Mouse (Mus musculus) myocyte (in vitro differentiated cells): ENCODE data around the gene Aire. TPM values are rescaled to one million over a fixed set of nuclear protein-coding genes. Genes with fewer than 3 reads are reported as not detected.

ENCODE experiments used
- H3K27me3 ChIP-seq: one replicate; pipeline ENCODE4 v1.6.1; 2011; ENCODE audit not compliant: control insufficient read depth, insufficient read depth, insufficient read length
- H3K36me3 ChIP-seq: one replicate; pipeline ENCODE4 v1.6.1; 2011; ENCODE audit not compliant: control insufficient read depth, insufficient read depth
- H3K4me2 ChIP-seq: one replicate; pipeline ENCODE4 v1.6.1; 2011; ENCODE audit warnings: low read depth, control low read depth
- H3K4me3 ChIP-seq: one replicate; pipeline ENCODE4 v1.5.1; 2011; ENCODE audit warnings: mild to moderate bottlenecking, control low read depth, moderate library complexity
- H3K79me2 ChIP-seq: one replicate; pipeline ENCODE4 v1.6.1; 2011; ENCODE audit not compliant: control insufficient read depth, insufficient read depth
- H3ac ChIP-seq: one replicate; pipeline ENCODE4 v1.6.1; 2011; ENCODE audit not compliant: control insufficient read depth, insufficient read length
- CEBPB ChIP-seq: IDR thresholded peaks from 2 replicates; pipeline ENCODE4 v1.6.1; 2011; ENCODE audit warnings: mild to moderate bottlenecking, moderate library complexity; ENCODE audit not compliant: poor library complexity, insufficient read depth, severe bottlenecking
- E2F4 ChIP-seq: IDR thresholded peaks from one replicate; pipeline ENCODE4 v1.6.1; 2011; ENCODE audit warnings: mild to moderate bottlenecking, control low read depth, moderate library complexity; ENCODE audit not compliant: insufficient read depth
- MAX ChIP-seq: IDR thresholded peaks from one replicate; pipeline ENCODE4 v1.6.1; 2011; ENCODE audit warnings: low read depth, mild to moderate bottlenecking, control low read depth
- MYOD1 ChIP-seq, 3 experiments: IDR thresholded peaks; one replicate each; pipeline ENCODE4 v1.6.1; 2011; ENCODE audit warnings: control low read depth in 2 of 3, low read depth in 2 of 3, mild to moderate bottlenecking in 2 of 3, moderate library complexity in 1 of 3; ENCODE audit not compliant: insufficient read length in 2 of 3, control insufficient read depth in 1 of 3
- MYOG ChIP-seq, 3 experiments: IDR thresholded peaks; one replicate each; pipeline ENCODE4 v1.6.1; 2011; ENCODE audit warnings: control low read depth in 2 of 3, low read depth in 2 of 3, mild to moderate bottlenecking in 2 of 3; ENCODE audit not compliant: insufficient read length in 2 of 3, control insufficient read depth in 1 of 3, insufficient read depth in 1 of 3
- POLR2A ChIP-seq: IDR thresholded peaks from one replicate; pipeline ENCODE4 v1.6.1; 2011; ENCODE audit warnings: low read depth, mild to moderate bottlenecking, control low read depth, moderate library complexity; ENCODE audit not compliant: insufficient read length
- POLR2AphosphoS2 ChIP-seq: IDR thresholded peaks from one replicate; pipeline ENCODE4 v1.6.1; 2011; ENCODE audit warnings: low read depth, control low read depth; ENCODE audit not compliant: insufficient read length
- REST ChIP-seq: IDR thresholded peaks from one replicate; pipeline ENCODE4 v1.6.1; 2011; ENCODE audit warnings: mild to moderate bottlenecking, control low read depth, moderate library complexity; ENCODE audit not compliant: insufficient read depth, insufficient read length
- SRF ChIP-seq: IDR thresholded peaks from one replicate; pipeline ENCODE4 v1.6.1; 2011; ENCODE audit warnings: low read depth; ENCODE audit not compliant: control insufficient read depth, insufficient read length
- TCF12 ChIP-seq: IDR thresholded peaks from one replicate; pipeline ENCODE4 v1.6.1; 2011; ENCODE audit warnings: mild to moderate bottlenecking, control low read depth; ENCODE audit not compliant: poor library complexity, insufficient read depth, severe bottlenecking
- TCF3 ChIP-seq: IDR thresholded peaks from one replicate; pipeline ENCODE4 v1.6.1; 2011; ENCODE audit warnings: low read depth, control low read depth; ENCODE audit not compliant: insufficient read length
- USF1 ChIP-seq: IDR thresholded peaks from one replicate; pipeline ENCODE4 v1.6.1; 2011; ENCODE audit warnings: low read depth, mild to moderate bottlenecking, control low read depth, moderate library complexity
- polyA plus RNA-seq: library from polyadenylated mRNA; unstranded; fragments of >200 nt; fragmentation: generic; extraction: Trizol; gene quantifications from one replicate; pipeline ENCODE4 v1.2.1, GENCODE M21; 2012; ENCODE audit warnings: missing spikeins

The Aire gene
- polyA plus RNA-seq, 1 experiment: 0.38 TPM

GRCm38 (mm10) chr10:78010335-78010734 lies 33.1 kb downstream of the Aire start:
- Histone ChIP-seq H3K36me3 (no peaks in the 10 kb centered on the region), H3K4me3 (peak overlapping the region; percentile 92), H3K27me3 (no peaks in the 10 kb centered on the region), H3ac (no peak overlapping the region), H3K4me2 (peak overlapping the region; percentile 86), H3K79me2 (peaks cover 29% of the 10 kb centered on the region)
- no peak for TF ChIP-seq TCF12
- no peak for TF ChIP-seq E2F4
- TF ChIP-seq USF1: no peak
- no peak for TF ChIP-seq POLR2A
- no peak for TF ChIP-seq MAX
- no peak for TF ChIP-seq CEBPB
- no peak for TF ChIP-seq MYOD1 (IDR thresholded peaks at IDR 0.05; ENCODE audit: control insufficient read depth in 1 of 3, insufficient read length in 2 of 3, low read depth in 2 of 3)
- no peak for TF ChIP-seq REST
- no peak for TF ChIP-seq POLR2AphosphoS2
- no peak for TF ChIP-seq SRF
- TF ChIP-seq MYOG (IDR thresholded peaks at IDR 0.05; ENCODE audit: control insufficient read depth in 1 of 3, insufficient read depth in 1 of 3, insufficient read length in 2 of 3, low read depth in 2 of 3): no peak
- no peak for TF ChIP-seq TCF3

DNA sequence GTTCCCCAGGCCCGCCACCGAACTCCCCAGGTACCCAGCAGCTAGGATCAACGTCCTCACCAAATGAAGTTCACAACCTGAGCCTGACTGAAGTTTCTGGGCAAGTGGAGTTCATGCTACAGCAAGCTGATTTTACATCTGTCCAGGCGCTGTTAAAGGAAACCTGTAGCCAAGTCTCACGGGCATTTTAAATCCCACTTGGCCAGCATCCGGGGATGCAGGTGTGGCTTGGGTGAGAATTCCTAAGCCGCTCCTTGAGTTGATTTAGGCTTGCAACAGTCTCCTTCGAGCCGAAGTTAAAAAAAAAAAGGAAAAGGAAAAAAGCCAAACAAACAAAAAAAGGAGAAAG lies 33.5 kb downstream of the Aire start, which contains the start of gene Pfkl:
Gene Pfkl, minus strand, starts transcription at position 139 of the 349 bp plus-strand sequence.
- peak within 1 kb of the TSS; percentile 86 for H3K4me2 ChIP-seq
- no peak for TF ChIP-seq MAX
- no peak for TF ChIP-seq TCF3
- no peak for TF ChIP-seq MYOD1 (IDR thresholded peaks at IDR 0.05; ENCODE audit: control insufficient read depth in 1 of 3, insufficient read length in 2 of 3, low read depth in 2 of 3)
- TF ChIP-seq REST: no peak
- TF ChIP-seq E2F4: no peak
- no peak for TF ChIP-seq TCF12
- H3K79me2 ChIP-seq: peaks cover 33% of the 10 kb centered on the region
- no peaks in the 10 kb centered on the region for H3K36me3 ChIP-seq
- peak within 1 kb of the TSS; percentile 53 for H3ac ChIP-seq
- no peaks in the 10 kb centered on the region for H3K27me3 ChIP-seq
- H3K4me3 ChIP-seq: peak within 1 kb of the TSS; percentile 92

DNA sequence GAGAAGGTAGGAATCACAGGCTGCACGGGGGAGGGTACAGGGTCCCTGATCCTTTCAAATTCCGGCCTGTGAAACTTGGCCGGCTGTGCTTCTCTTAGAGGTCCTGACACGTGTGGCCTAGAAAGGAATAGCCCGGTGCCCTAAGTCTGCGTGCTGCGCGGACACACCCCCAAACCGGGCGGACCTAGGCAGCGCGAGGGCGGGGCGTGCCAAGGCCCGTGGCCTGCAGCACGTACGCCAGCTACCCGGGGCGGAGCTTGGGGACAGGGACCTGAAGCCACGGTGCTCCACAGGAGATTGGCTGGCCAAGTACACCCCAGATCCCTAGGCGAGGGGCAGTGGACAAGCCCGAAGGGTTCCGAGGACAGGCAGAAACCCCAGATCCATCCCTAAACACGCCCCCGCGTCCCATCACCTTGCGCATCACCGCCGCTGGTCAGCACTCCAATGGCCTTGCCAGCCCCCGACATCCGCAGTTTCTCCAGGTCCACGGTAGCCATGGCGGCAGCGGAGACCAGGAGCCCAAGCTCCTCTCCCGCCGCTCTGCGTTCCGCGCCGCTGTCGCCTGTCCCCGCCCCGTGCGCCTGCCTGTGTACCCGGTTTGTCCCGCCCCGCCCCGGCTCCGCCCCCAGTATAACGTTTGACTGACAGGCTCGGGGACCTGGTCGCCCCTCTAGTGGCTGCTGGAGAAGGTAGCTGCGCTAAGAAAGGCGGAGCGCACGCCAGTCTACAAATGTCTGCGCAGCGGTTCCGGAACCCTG lies 34.0 kb downstream of the Aire start:
- peak overlapping the region; percentile 86 for H3K4me2 ChIP-seq
- H3K27me3 ChIP-seq: no peaks in the 10 kb centered on the region
- peaks cover 34% of the 10 kb centered on the region for H3K79me2 ChIP-seq
- TF ChIP-seq POLR2A (peak; percentile 85), POLR2AphosphoS2 (peak; percentile 92), USF1 (no peak), MYOD1 (IDR thresholded peaks at IDR 0.05; ENCODE audit: control insufficient read depth in 1 of 3, insufficient read length in 2 of 3, low read depth in 2 of 3) (no peak), MAX (peak; percentile 66), SRF (peak; percentile 64)
- H3K36me3 ChIP-seq: no peaks in the 10 kb centered on the region
- H3K4me3 ChIP-seq: peak overlapping the region; percentile 92
- peak overlapping the region; percentile 53 for H3ac ChIP-seq

GRCm38 (mm10) chr10:78008169-78008568 lies 35.2 kb downstream of the Aire start:
- H3K27me3 ChIP-seq: no peaks in the 10 kb centered on the region
- H3K4me2 ChIP-seq: peak overlapping the region; percentile 86
- TF ChIP-seq POLR2A (no peak), CEBPB (no peak), TCF3 (no peak), SRF (no peak), POLR2AphosphoS2 (no peak), REST (no peak), USF1 (no peak), MYOG (IDR thresholded peaks at IDR 0.05; ENCODE audit: control insufficient read depth in 1 of 3, insufficient read depth in 1 of 3, insufficient read length in 2 of 3, low read depth in 2 of 3) (no peak), TCF12 (no peak), MYOD1 (IDR thresholded peaks at IDR 0.05; ENCODE audit: control insufficient read depth in 1 of 3, insufficient read length in 2 of 3, low read depth in 2 of 3) (no peak), MAX (no peak), E2F4 (no peak)
- peaks cover 34% of the 10 kb centered on the region for H3K79me2 ChIP-seq
- peak overlapping the region; percentile 53 for H3ac ChIP-seq
- H3K4me3 ChIP-seq: peak overlapping the region; percentile 92
- H3K36me3 ChIP-seq: no peaks in the 10 kb centered on the region

DNA sequence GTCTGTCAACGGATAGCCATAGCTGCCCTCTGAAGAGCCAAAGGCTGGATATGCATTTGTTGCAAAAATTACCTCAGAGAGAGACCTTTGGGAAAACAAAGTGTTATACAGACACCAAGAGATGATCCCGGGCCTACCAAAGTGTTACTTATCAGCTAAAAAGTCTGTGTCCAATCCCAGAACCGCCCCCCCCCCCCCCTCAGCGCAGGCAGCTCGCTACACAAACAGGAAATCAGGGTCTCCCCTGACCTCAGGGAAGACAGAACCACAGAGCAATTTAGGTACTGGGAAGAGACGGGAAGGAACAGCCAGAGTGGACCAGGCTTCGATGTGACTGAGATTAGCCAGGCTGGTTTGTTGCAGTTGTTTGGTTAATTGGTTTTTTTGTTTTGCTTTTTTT lies 36.2 kb downstream of the Aire start:
- Histone ChIP-seq H3K79me2 (peaks cover 34% of the 10 kb centered on the region), H3K27me3 (no peaks in the 10 kb centered on the region), H3K36me3 (peaks cover 1% of the 10 kb centered on the region), H3K4me2 (peak overlapping the region; percentile 86), H3K4me3 (no peak overlapping the region), H3ac (no peak overlapping the region)
- TF ChIP-seq MAX (no peak), TCF12 (no peak), POLR2AphosphoS2 (no peak), MYOD1 (IDR thresholded peaks at IDR 0.05; ENCODE audit: control insufficient read depth in 1 of 3, insufficient read length in 2 of 3, low read depth in 2 of 3) (no peak), TCF3 (no peak), SRF (no peak), E2F4 (no peak)
